Mouse (Mus musculus) left cerebral cortex, postnatal 10 days (tissue): ENCODE results near the gene Krtap31-2. TPM values are rescaled to one million over a fixed set of nuclear protein-coding genes. Genes with fewer than 3 reads are reported as not detected.
A peak's percentile ranks its signal among the peaks of the same experiment; 100 is the strongest.

Experiments used
- DNase-seq, 2 experiments: peaks; one replicate each; pipeline ENCODE4 v3.0.0; 2021 to 2022; ENCODE audit warnings: low spot score in 2 of 2, mixed read lengths in 1 of 2; ENCODE audit errors: extremely low spot score in 1 of 2
- intact Hi-C: fragments of 180-260 bp; cut with DNase I; formaldehyde crosslinking; loops from one replicate; pipeline ENCODE4 v1.15.1; 2025
- total RNA-seq, 2 experiments: library from RNA; stranded (reverse); gene quantifications; 2 replicates each; pipeline ENCODE4 v1.2.3; 2021

Krtap31-2 gene
- not detected for total RNA-seq

- no peak for DNase-seq
- intact Hi-C loops, result no loop called here
Observed at GRCm38 (mm10) chr11:99935991-99936390, at the start of gene Krtap31-2. Krtap31-2 (plus strand) TSS chr11:99936291.

GRCm38 (mm10) chr11:99907620-99908019 lies 28.5 kb upstream of the Krtap31-2 start, which contains the start of gene Krtap31-1:
Krtap31-1 (plus strand) TSS chr11:99907920.
- intact Hi-C loops, result no loop called here
- DNase-seq, result no peak

- intact Hi-C loops, result no loop called here
- DNase-seq, result no peak
Observed at GRCm38 (mm10) chr11:99914451-99914850, 21.6 kb upstream of the Krtap31-2 start, which contains the start of gene Gm11565. Gm11565 (plus strand) TSS chr11:99914751.

- intact Hi-C loops, result no loop called here
Observed at GRCm38 (mm10) chr11:99937751-99938264, 1.7 kb downstream of the Krtap31-2 start.

GRCm38 (mm10) chr11:99948175-99948574 lies 12.1 kb downstream of the Krtap31-2 start, which contains the start of gene Krtap9-5:
Krtap9-5 (plus strand) TSS chr11:99948475.
- no peak for DNase-seq
- intact Hi-C loops, result no loop called here

More at GRCm38 (mm10) chr11:99937751-99938264, 1.7 kb downstream of the Krtap31-2 start:
- DNase-seq, result no peak

- intact Hi-C loops, result loop anchor here (10.0 kb wide), 1 partner anchor 269 kb away; the partner anchor contains the start of gene Gm14190
- DNase-seq, result no peak
Observed at GRCm38 (mm10) chr11:99964213-99964612, 28.1 kb downstream of the Krtap31-2 start.

GRCm38 (mm10) chr11:99965961-99966360 lies 29.9 kb downstream of the Krtap31-2 start:
- DNase-seq, result no peak
- intact Hi-C loops, result loop anchor here (10.0 kb wide), 1 partner anchor 271 kb away; the partner anchor contains the start of gene Gm14190

GRCm38 (mm10) chr11:99978953-99979352 lies 42.9 kb downstream of the Krtap31-2 start, which contains the start of gene Krtap29-1:
Krtap29-1 (minus strand) TSS chr11:99979053.
- intact Hi-C loops, result no loop called here
- DNase-seq, result no peak

- intact Hi-C loops, result no loop called here
- DNase-seq, result no peak
Observed at GRCm38 (mm10) chr11:99982731-99983130, 46.6 kb downstream of the Krtap31-2 start.

- DNase-seq, result no peak
- intact Hi-C loops, result no loop called here
Observed at GRCm38 (mm10) chr11:99983442-99983841, 47.4 kb downstream of the Krtap31-2 start.

GRCm38 (mm10) chr11:99985291-99986092 lies 49.4 kb downstream of the Krtap31-2 start:
- intact Hi-C loops, result no loop called here

GRCm38 (mm10) chr11:99986180-99986647 lies 50.1 kb downstream of the Krtap31-2 start, which contains the start of gene Krtap16-1:
Krtap16-1 (minus strand) TSS chr11:99986597.
- DNase-seq, result no peak
- intact Hi-C loops, result no loop called here

More at GRCm38 (mm10) chr11:99985291-99986092, 49.4 kb downstream of the Krtap31-2 start:
- peak; percentile 52 to 64 for DNase-seq

Other genes starting within 250 kb of the Krtap31-2 start
- gene Gm14190, start 245.6 kb upstream of the Krtap31-2 start, total RNA-seq, result not detected
- not detected for gene Gm14180, start 202.0 kb upstream of the Krtap31-2 start, total RNA-seq
- gene Gm11595, start 163.4 kb upstream of the Krtap31-2 start, total RNA-seq, result not detected
- not detected for gene Krtap4-8, start 155.6 kb upstream of the Krtap31-2 start, total RNA-seq
- not detected for gene Krtap4-9, start 151.1 kb upstream of the Krtap31-2 start, total RNA-seq
- not detected for gene Gm11596, start 142.8 kb upstream of the Krtap31-2 start, total RNA-seq
- gene Gm11569, start 137.4 kb upstream of the Krtap31-2 start, total RNA-seq, result not detected
- not detected for gene Gm11554, start 131.8 kb upstream of the Krtap31-2 start, total RNA-seq
- not detected for gene Krtap4-13, start 126.4 kb upstream of the Krtap31-2 start, total RNA-seq
- not detected for gene Gm11564, start 120.6 kb upstream of the Krtap31-2 start, total RNA-seq
- not detected for gene 2300003K06Rik, start 98.2 kb upstream of the Krtap31-2 start, total RNA-seq
- not detected for gene Krtap4-16, start 84.7 kb upstream of the Krtap31-2 start, total RNA-seq
- not detected for gene Gm11568, start 78.4 kb upstream of the Krtap31-2 start, total RNA-seq
- gene Gm11559, start 71.8 kb upstream of the Krtap31-2 start, total RNA-seq, result not detected
- gene Krtap9-1, start 62.9 kb upstream of the Krtap31-2 start, total RNA-seq, result not detected
- gene Gm11567, start 57.1 kb upstream of the Krtap31-2 start, total RNA-seq, result not detected
- not detected for gene Krtap31-1, start 28.4 kb upstream of the Krtap31-2 start, total RNA-seq
- gene Gm11565, start 21.5 kb upstream of the Krtap31-2 start, total RNA-seq, result not detected
- gene Krtap9-5, start 12.2 kb downstream of the Krtap31-2 start, total RNA-seq, result not detected
- gene Krtap29-1, start 42.8 kb downstream of the Krtap31-2 start, total RNA-seq, result not detected
- gene Krtap16-1, start 50.3 kb downstream of the Krtap31-2 start, total RNA-seq, result not detected
- not detected for gene Krtap17-1, start 57.7 kb downstream of the Krtap31-2 start, total RNA-seq
- gene Krt33a, start 79.9 kb downstream of the Krtap31-2 start, total RNA-seq, result not detected
- not detected for gene Krt33b, start 93.6 kb downstream of the Krtap31-2 start, total RNA-seq
- not detected for gene Krt34, start 105.3 kb downstream of the Krtap31-2 start, total RNA-seq
- not detected for gene Krt31, start 114.3 kb downstream of the Krtap31-2 start, total RNA-seq
- not detected for gene Krt32, start 151.9 kb downstream of the Krtap31-2 start, total RNA-seq
- gene Krt35, start 159.9 kb downstream of the Krtap31-2 start, total RNA-seq, result not detected
- not detected for gene Krt36, start 169.3 kb downstream of the Krtap31-2 start, total RNA-seq
- not detected for gene Krt13, start 185.3 kb downstream of the Krtap31-2 start, total RNA-seq
- gene Krt15, start 199.6 kb downstream of the Krtap31-2 start, total RNA-seq, result not detected
- 1 to 10 TPM in 1 of 2 experiments, under 1 TPM in 1; 0.73 to 1.1 TPM for gene Krt19, start 212.4 kb downstream of the Krtap31-2 start, total RNA-seq